ENCODE assay signal across 8 mouse cellular contexts in genomic region chr15:7084780-7085497, GRCm38 (mm10). TPM values are rescaled to one million over a fixed set of nuclear protein-coding genes. Genes with fewer than 3 reads are reported as not detected.
A peak's percentile ranks its signal among the peaks of the same experiment; 100 is the strongest.
DNase-seq lines count a peak whose midpoint lies in the region; ATAC-seq and TF ChIP-seq lines count a peak whose summit lies in the region.

No protein-coding gene starts in this region.

- no peak for TF ChIP-seq POLR2A in limb, embryonic 14.5 days (IDR thresholded peaks at IDR 0.05; ENCODE audit: borderline replicate concordance, extremely low read depth, insufficient read depth, insufficient read length)

- no peak overlapping the region for H3K9ac ChIP-seq in limb, embryonic 14.5 days (ENCODE audit: low read depth, low read length, severe bottlenecking)
- no peak overlapping the region for H3K9ac ChIP-seq in stomach, embryonic 14.5 days (replicated peaks; ENCODE audit: low read depth, low read length)

- peak; percentile 42 for DNase-seq in gastrocnemius, adult 18-20 months (ENCODE audit: low spot score)
- no peak for DNase-seq in gastrocnemius, postnatal 10 days
- peak; percentile 12 for DNase-seq in retina, postnatal 1 day
- DNase-seq in retina, embryonic 14.5 days (ENCODE audit: low spot score) = no peak
- peak; percentile 54 for DNase-seq in limb, embryonic 14.5 days (ENCODE audit: low spot score)
- no peak for DNase-seq in adrenal gland, adult 18-20 months (ENCODE audit: low spot score in 2 of 2)
- no peak for DNase-seq in embryo, embryonic 10.5 days (ENCODE audit: low spot score)

- H3K4me3 ChIP-seq in limb, embryonic 14.5 days (replicated peaks; ENCODE audit: low read length) = no peak overlapping the region
- no peak overlapping the region for H3K4me3 ChIP-seq in stomach, embryonic 14.5 days (ENCODE audit: low read depth, low read length)

- H3K27me3 ChIP-seq in limb, embryonic 14.5 days (ENCODE audit: control insufficient read depth, insufficient read depth, low read length) = no peaks in the 10 kb centered on the region
- H3K27me3 ChIP-seq in stomach, embryonic 14.5 days (ENCODE audit: control insufficient read depth, insufficient read depth, low read length) = no peaks in the 10 kb centered on the region

- no peaks in the 10 kb centered on the region for H3K36me3 ChIP-seq in limb, embryonic 14.5 days (ENCODE audit: control insufficient read depth, insufficient read depth, low read length)
- H3K36me3 ChIP-seq in stomach, embryonic 14.5 days (ENCODE audit: control insufficient read depth, insufficient read depth, low read length) = no peaks in the 10 kb centered on the region

- no peak overlapping the region for H3K4me2 ChIP-seq in limb, embryonic 14.5 days (replicated peaks; ENCODE audit: low read depth, low read length, severe bottlenecking)
- no peak overlapping the region for H3K4me2 ChIP-seq in stomach, embryonic 14.5 days (replicated peaks; ENCODE audit: low read depth, low read length)

- no peak overlapping the region for H3K27ac ChIP-seq in limb, embryonic 14.5 days (replicated peaks; ENCODE audit: low read depth, low read length)
- no peak overlapping the region for H3K27ac ChIP-seq in stomach, embryonic 14.5 days (ENCODE audit: low read length)

- H3K4me1 ChIP-seq in limb, embryonic 14.5 days (ENCODE audit: control insufficient read depth, insufficient read depth, low read length) = peaks cover 11% of the 10 kb centered on the region; the same call in 1 of the 2 replicates
- H3K4me1 ChIP-seq in stomach, embryonic 14.5 days (ENCODE audit: control insufficient read depth, insufficient read depth, low read length) = peaks cover 4% of the 10 kb centered on the region; the same call in 1 of the 2 replicates

- no peaks in the 10 kb centered on the region for H3K9me3 ChIP-seq in limb, embryonic 14.5 days (ENCODE audit: control insufficient read depth, low read length)
- H3K9me3 ChIP-seq in stomach, embryonic 14.5 days (ENCODE audit: control insufficient read depth, low read depth, low read length) = no peaks in the 10 kb centered on the region

- 20% methylated on average over 8 of the region's 8 CpGs for WGBS in limb, embryonic 14.5 days
- WGBS in stomach, embryonic 14.5 days = 24% methylated on average over 8 of the region's 8 CpGs

- peak; percentile 68; the same call in 1 of the 2 replicates for ATAC-seq in limb, embryonic 14.5 days (ENCODE audit: low FRiP score, low read depth)
- ATAC-seq in stomach, embryonic 14.5 days (ENCODE audit: insufficient number of reproducible peaks, insufficient read depth, low FRiP score, low read depth) = peak; percentile 62; the same call in 1 of the 2 replicates

RNA-seq across cellular contexts. Expression of gene Lifr, which starts 5.5 kb away (rescaled TPM):
- total RNA-seq in gastrocnemius, adult 18-20 months (2021) = 10 to 100 TPM; 47.9 to 50.9 TPM
- total RNA-seq in gastrocnemius, postnatal 10 days (2021) = 10 to 100 TPM; 48.4 to 55.9 TPM
- polyA plus RNA-seq in limb, embryonic 14.5 days (2012; rRNA removed) = 8.9 and 15.7 TPM in 2 replicates
- 25.2 and 26.7 TPM in 2 replicates for polyA plus RNA-seq in limb, embryonic 14.5 days (2014; fragmentation: Nextera tagmentation; extraction: Ambion mirVana)
- polyA plus RNA-seq in stomach, embryonic 14.5 days (2014; fragmentation: Nextera tagmentation; extraction: Ambion mirVana) = 23.6 and 26.8 TPM in 2 replicates
- total RNA-seq in adrenal gland, adult 18-20 months (2021) = 10 to 100 TPM; 39.1 to 43.0 TPM

Comparison
In these comparisons a context has a peak if more than half of its experiments do, and no peak if none do; other contexts are left out.
1. DNase-seq: peak in gastrocnemius, adult 18-20 months (single experiment), retina, postnatal 1 day (single experiment) and limb, embryonic 14.5 days (single experiment); none in gastrocnemius, postnatal 10 days (single experiment), retina, embryonic 14.5 days (single experiment), adrenal gland, adult 18-20 months (0 of 2) and embryo, embryonic 10.5 days (single experiment).